Mouse (Mus musculus) CD8-positive naive resting alpha-beta T cell, adult 2 months (primary cell): ENCODE results near the gene Vamp4.
A peak's percentile ranks its signal among the peaks of the same experiment; 100 is the strongest.

Experiments
- DNase-seq, 2 experiments: peaks; one replicate each; pipeline ENCODE4 v3.0.0; 2022; ENCODE audit warnings: low read depth in 2 of 2, low spot score in 2 of 2

Gene Vamp4

GRCm38 (mm10) chr1:162643752-162644151, 73.4 kb downstream of the Vamp4 start:
- no peak for DNase-seq

- DNase-seq, result peak in 1 of 2 experiments; percentile 26
Observed at GRCm38 (mm10) chr1:162646083-162646686, 75.9 kb downstream of the Vamp4 start.

- DNase-seq, result no peak
Observed at GRCm38 (mm10) chr1:162648416-162648815, 78.1 kb downstream of the Vamp4 start.
